Mouse (Mus musculus) liver, postnatal 0 days (tissue): Measurements from ENCODE around the gene Socs7. TPM values are rescaled to one million over a fixed set of nuclear protein-coding genes. Genes with fewer than 3 reads are reported as not detected.

Experiments used
- ATAC-seq: fragments of 200-750 bp; cut with Nextera tagmentation; 2 replicates; pipeline ENCODE4 v1.8.0; 2017; ENCODE audit warnings: mild to moderate bottlenecking, moderate library complexity
- DNase-seq: peaks from one replicate; pipeline ENCODE4 v3.0.0-alpha.2; 2016
- H3K27ac ChIP-seq: fragments of 300-500 bp; sonication (generic); 2 replicates; pipeline ENCODE4 v1.5.1; 2014; ENCODE audit warnings: antibody characterized with exemption, moderate library complexity, mild to moderate bottlenecking, low read depth
- H3K27me3 ChIP-seq: fragments of 300-500 bp; sonication (generic); 2 replicates; pipeline ENCODE4 v1.6.1; 2014; ENCODE audit warnings: low read length, control low read depth, mixed read lengths; ENCODE audit not compliant: insufficient read depth
- H3K36me3 ChIP-seq: fragments of 300-500 bp; sonication (generic); replicated peaks from 2 replicates; pipeline ENCODE4 v1.6.1; 2014; ENCODE audit warnings: mild to moderate bottlenecking, control low read depth, low read length, moderate library complexity, mixed read lengths; ENCODE audit not compliant: insufficient read depth
- H3K4me1 ChIP-seq: fragments of 300-500 bp; sonication (generic); 2 replicates; pipeline ENCODE4 v1.6.1; 2014; ENCODE audit warnings: antibody characterized with exemption, mild to moderate bottlenecking, control low read depth; ENCODE audit not compliant: insufficient read depth
- H3K4me2 ChIP-seq: fragments of 300-500 bp; sonication (generic); 2 replicates; pipeline ENCODE4 v1.6.1; 2014; ENCODE audit warnings: low read depth, mild to moderate bottlenecking, low read length, moderate library complexity, mixed read lengths
- H3K4me3 ChIP-seq: fragments of 300-500 bp; sonication (generic); 2 replicates; pipeline ENCODE4 v1.5.1; 2014; ENCODE audit warnings: low read depth, low read length
- H3K9ac ChIP-seq: fragments of 300-500 bp; sonication (generic); replicated peaks from 2 replicates; pipeline ENCODE4 v1.6.1; 2014; ENCODE audit warnings: mild to moderate bottlenecking, moderate library complexity
- H3K9me3 ChIP-seq: fragments of 300-500 bp; sonication (generic); 2 replicates; pipeline ENCODE4 v1.6.1; 2016; ENCODE audit warnings: mild to moderate bottlenecking, control low read depth, low read length, mixed read lengths
- CTCF ChIP-seq: sonication (generic); IDR thresholded peaks from 2 replicates; pipeline ENCODE4 v1.5.1; 2016; ENCODE audit warnings: antibody characterized with exemption, low read depth
- EP300 ChIP-seq: IDR thresholded peaks from 2 replicates; pipeline ENCODE4 v1.6.1; 2016; ENCODE audit warnings: antibody characterized with exemption, low read depth, mild to moderate bottlenecking
- WGBS: fragments of 180-500 bp; shearing (Covaris S2); extraction: QIAGEN DNeasy Blood & Tissue Kit; methylation state at CpG from one replicate; pipeline ENCODE4 v1.1.7; 2014; ENCODE audit not compliant: insufficient replicate concordance; 5-methylcytosine and 5-hydroxymethylcytosine counted together
- polyA plus RNA-seq: library from polyadenylated mRNA; unstranded; fragments of >200 nt; fragmentation: Nextera tagmentation; extraction: Ambion mirVana; gene quantifications from 2 replicates; pipeline ENCODE4 v1.2.1, GENCODE M21; 2015

Gene Socs7
- polyA plus RNA-seq, 1 experiment from 2014 or later, result 0.92 TPM

DNA sequence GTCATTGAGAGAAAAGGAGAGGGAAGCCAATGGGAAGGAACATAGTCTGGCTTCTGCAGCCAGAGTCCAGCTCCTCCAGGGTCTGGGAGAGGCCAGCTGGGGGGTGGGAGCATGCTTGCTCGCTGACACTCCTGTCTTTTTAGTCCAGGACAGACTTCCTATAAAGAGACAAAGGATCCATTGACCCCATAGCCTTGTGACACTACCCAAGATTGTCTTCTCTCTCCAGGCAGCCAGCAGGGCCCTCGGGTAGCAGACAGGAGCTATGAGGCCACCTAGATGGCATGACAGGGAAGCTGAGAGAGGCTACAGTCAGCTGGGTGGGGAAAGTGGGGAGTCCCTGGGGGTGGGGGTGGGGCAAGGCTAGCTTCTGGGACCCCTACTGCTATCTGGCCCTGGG is 40.4 kb downstream of the Socs7 start:
- peaks cover 36% of the 10 kb centered on the region for H3K4me1 ChIP-seq
- no peak overlapping the region for H3K27ac ChIP-seq
- ATAC-seq (no peak), DNase-seq (no peak)
- H3K4me3 ChIP-seq, result no peak overlapping the region
- TF ChIP-seq EP300, result no peak
- TF ChIP-seq CTCF, result no peak
- peaks cover 10% of the 10 kb centered on the region for H3K27me3 ChIP-seq
- H3K36me3 ChIP-seq, result no peaks in the 10 kb centered on the region
- no peak overlapping the region for H3K4me2 ChIP-seq
- no peak overlapping the region for H3K9ac ChIP-seq
- H3K9me3 ChIP-seq, result no peaks in the 10 kb centered on the region
- 69% methylated on average over 2 of the region's 2 CpGs for WGBS

DNA sequence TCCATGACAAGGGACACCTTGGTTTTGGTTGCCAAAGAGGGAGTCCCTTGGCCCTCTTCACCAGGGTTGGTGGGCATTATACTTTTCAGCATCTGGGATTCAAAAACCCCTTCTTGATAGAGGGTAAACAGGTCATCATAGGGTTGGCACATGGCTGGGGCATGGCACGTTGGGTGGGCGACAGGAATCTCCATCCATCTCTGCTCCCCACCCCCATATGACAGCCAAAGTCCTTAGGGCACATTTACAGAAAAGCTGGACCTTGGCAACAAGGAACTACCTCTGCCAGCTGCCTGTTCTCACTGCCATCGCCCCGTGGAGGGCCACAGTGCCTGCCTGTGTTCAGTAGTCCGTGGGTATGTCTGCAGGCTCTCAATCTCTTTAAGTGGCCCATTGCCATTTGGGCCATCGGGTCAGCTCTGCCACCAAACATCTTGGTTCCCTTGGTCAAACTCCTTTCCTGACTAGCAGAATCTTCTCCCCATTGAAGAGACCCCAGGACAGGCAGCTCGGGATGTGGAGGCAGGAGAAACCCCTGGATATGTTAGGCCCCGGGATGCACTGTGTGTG is 41.3 kb downstream of the Socs7 start:
- Histone ChIP-seq H3K27me3 (peaks cover 10% of the 10 kb centered on the region), H3K9ac (no peak overlapping the region; the same call in 1 of the 2 replicates), H3K36me3 (no peaks in the 10 kb centered on the region), H3K27ac (no peak overlapping the region), H3K4me2 (peak overlapping the region; percentile 98), H3K4me1 (peaks cover 38% of the 10 kb centered on the region), H3K4me3 (peak overlapping the region; percentile 57; the same call in 1 of the 2 replicates), H3K9me3 (no peaks in the 10 kb centered on the region)
- ATAC-seq (no peak), DNase-seq (no peak)
- TF ChIP-seq EP300 (no peak), CTCF (no peak)
- 40% methylated on average over 8 of the region's 8 CpGs for WGBS

DNA sequence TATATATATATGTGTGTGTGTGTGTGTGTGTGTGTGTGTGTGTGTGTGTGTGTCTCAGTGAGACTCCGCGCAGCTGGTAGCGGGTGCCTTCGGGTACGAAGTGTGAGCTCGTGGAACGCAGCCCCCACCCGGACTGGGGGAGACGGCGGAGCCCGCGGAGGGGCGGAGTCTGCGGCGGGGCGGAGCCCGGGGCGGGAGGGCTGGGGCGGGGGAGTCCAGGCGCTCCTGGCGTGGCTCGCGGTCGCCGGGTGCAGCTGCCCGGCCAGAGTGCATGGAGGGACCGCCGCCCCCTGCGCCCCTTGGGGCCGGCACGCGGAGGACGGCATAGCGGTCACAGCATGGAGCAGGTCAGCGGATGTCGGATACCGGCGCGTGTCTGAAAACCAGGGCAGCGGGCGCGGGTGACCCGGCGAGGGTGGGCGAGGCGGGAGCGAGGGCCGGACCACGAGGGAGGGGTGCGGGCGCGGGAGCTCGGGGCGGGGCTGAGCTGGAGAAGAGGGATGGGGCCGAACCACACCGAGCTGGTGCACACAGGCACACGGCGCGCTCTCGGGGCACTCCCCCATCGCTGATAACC is 41.9 kb downstream of the Socs7 start:
- Histone ChIP-seq H3K4me3 (peak overlapping the region; percentile 57), H3K4me1 (peaks cover 38% of the 10 kb centered on the region), H3K9me3 (no peaks in the 10 kb centered on the region), H3K9ac (peak overlapping the region; percentile 58), H3K27ac (no peak overlapping the region), H3K4me2 (peak overlapping the region; percentile 98), H3K27me3 (peaks cover 10% of the 10 kb centered on the region), H3K36me3 (no peaks in the 10 kb centered on the region)
- WGBS, result 3% methylated on average over 32 of the region's 61 CpGs
- ATAC-seq, result peak; percentile 22; the same call in 1 of the 2 replicates
- DNase-seq, result peak; percentile 63
- no peak for TF ChIP-seq EP300
- TF ChIP-seq CTCF, result no peak

DNA sequence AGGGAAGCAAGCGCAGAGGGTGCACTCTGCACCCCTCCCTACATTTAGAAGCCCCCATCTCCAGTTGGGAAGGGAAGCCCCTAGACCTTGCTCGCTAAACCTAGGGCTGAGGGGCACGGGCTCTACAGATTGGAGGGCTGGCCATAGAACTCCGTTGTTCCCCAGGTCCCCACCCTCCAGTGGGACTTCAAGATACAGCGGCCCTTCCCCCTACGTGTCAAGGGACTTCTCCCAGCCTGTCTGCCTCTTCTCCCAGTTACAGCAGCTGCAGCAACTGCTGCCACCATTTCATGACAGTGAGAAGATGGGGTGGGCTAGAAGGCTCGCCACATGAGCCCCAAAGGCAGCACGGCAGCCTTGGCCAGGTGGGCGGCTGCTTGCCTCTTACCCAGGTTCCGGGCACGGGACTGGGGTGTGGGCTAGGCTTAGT is 42.4 kb downstream of the Socs7 start:
- H3K4me3 ChIP-seq, result peak overlapping the region; percentile 57
- no peaks in the 10 kb centered on the region for H3K36me3 ChIP-seq
- DNase-seq, result no peak
- TF ChIP-seq EP300 (no peak), CTCF (no peak)
- peak overlapping the region; percentile 58 for H3K9ac ChIP-seq
- ATAC-seq, result no peak
- peak overlapping the region; percentile 98 for H3K4me2 ChIP-seq
- peaks cover 10% of the 10 kb centered on the region for H3K27me3 ChIP-seq
- H3K27ac ChIP-seq, result no peak overlapping the region
- no peaks in the 10 kb centered on the region for H3K9me3 ChIP-seq
- peaks cover 38% of the 10 kb centered on the region for H3K4me1 ChIP-seq
- WGBS, result 4% methylated on average over 10 of the region's 11 CpGs

DNA sequence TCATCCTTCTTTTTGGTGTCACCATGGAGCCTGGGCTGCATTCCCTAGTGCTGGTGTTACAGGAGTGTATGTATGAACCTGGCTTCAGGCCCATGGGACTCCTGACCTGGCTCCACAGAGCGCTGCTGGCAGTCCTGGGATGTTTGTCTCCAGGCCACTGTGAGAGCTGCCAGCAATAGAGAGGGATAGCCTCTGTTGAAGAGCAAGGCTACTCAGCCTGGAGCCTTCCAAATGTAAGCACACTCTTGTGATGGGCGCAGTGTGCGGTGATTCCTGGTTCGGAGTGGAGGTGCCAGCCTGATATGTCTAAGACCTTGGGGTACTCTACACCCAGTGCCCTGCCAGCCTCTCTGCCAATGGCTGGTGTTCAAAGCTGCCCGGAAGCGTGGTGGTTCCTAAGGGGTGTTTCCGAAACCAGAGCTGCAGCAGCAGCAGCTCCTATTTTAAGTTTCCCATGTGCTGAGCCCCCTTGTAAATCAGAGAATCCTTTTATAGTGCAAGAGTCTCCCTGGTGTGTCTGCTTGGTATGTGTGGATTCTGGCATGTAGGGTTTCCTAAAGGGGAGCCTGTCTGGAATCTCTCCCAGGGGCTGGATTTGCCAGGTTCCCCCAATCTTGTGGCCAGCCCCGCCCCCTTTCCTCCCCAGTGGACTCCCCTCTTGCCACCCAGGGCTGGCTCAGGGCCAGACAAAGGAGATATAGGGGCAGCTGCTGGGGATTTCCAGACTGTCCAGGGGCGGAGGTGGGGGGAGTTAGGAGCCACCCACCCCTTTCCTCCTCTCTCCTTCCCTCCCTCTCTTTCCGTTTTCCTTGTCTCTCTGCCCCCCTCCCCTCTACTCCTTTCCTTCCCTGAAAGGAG is 44.0 kb downstream of the Socs7 start:
- 76% methylated on average over 10 of the region's 10 CpGs for WGBS
- ATAC-seq, result peak; percentile 74

DNA sequence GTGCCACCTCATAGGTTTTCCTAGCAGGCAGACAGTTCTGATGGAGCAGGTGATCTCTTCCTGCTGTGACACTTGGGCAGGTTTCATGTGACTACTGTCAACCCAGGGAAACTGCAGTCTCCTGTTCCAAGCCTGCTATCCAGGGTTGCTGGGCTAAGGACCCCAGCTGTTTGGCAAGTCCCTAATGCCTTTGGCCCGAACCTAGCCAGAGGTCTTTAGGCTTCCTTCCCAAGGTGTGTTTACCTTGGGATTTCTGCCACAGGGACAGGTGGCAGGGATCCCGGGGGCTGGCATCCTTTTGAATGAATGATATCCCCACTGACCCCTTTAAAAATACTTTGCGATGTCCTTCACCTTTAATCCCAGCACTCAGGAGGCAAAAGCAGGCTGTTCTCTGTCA is 45.1 kb downstream of the Socs7 start:
- DNase-seq, result no peak
- H3K27me3 ChIP-seq, result peaks cover 10% of the 10 kb centered on the region
- peaks cover 37% of the 10 kb centered on the region for H3K4me1 ChIP-seq
- no peaks in the 10 kb centered on the region for H3K36me3 ChIP-seq
- WGBS, result 66% methylated on average over 3 of the region's 3 CpGs
- ATAC-seq, result no peak
- TF ChIP-seq EP300 (no peak), CTCF (no peak)
- H3K4me3 ChIP-seq, result no peak overlapping the region
- H3K9me3 ChIP-seq, result no peaks in the 10 kb centered on the region
- H3K27ac ChIP-seq, result no peak overlapping the region
- no peak overlapping the region for H3K4me2 ChIP-seq
- H3K9ac ChIP-seq, result no peak overlapping the region; the same call in 1 of the 2 replicates

More for the DNA sequence above, 44.0 kb downstream of the Socs7 start:
- DNase-seq, result peak; percentile 62
- no peak overlapping the region for H3K27ac ChIP-seq
- H3K4me2 ChIP-seq, result no peak overlapping the region
- H3K4me1 ChIP-seq, result peaks cover 31% of the 10 kb centered on the region
- H3K36me3 ChIP-seq, result no peaks in the 10 kb centered on the region
- no peak overlapping the region for H3K4me3 ChIP-seq
- peaks cover 10% of the 10 kb centered on the region for H3K27me3 ChIP-seq
- H3K9ac ChIP-seq, result no peak overlapping the region
- H3K9me3 ChIP-seq, result no peaks in the 10 kb centered on the region
- no peak for TF ChIP-seq EP300
- TF ChIP-seq CTCF, result no peak
